Mouse (Mus musculus) kidney, adult 2 months (tissue): ENCODE results near the gene Nmd3. TPM values are rescaled to one million over a fixed set of nuclear protein-coding genes. Genes with fewer than 3 reads are reported as not detected.
A peak's percentile ranks its signal among the peaks of the same experiment; 100 is the strongest.

ENCODE experiments used
- DNase-seq: peaks from one replicate; pipeline ENCODE4 v3.0.0; 2021
- H3K27ac ChIP-seq: fragments of 200-500 bp; 2 replicates; pipeline ENCODE4 v1.5.1; 2012; ENCODE audit warnings: low read depth, low read length, control low read depth, inconsistent platforms; ENCODE audit not compliant: insufficient read depth
- H3K27me3 ChIP-seq: fragments of 200-500 bp; replicated peaks from 2 replicates; pipeline ENCODE4 v1.6.1; 2012; ENCODE audit warnings: mild to moderate bottlenecking, moderate library complexity, low read length, inconsistent platforms; ENCODE audit not compliant: control insufficient read depth, insufficient read depth
- H3K36me3 ChIP-seq: fragments of 200-500 bp; 2 replicates; pipeline ENCODE4 v1.6.1; 2012; ENCODE audit warnings: mild to moderate bottlenecking, moderate library complexity, low read length, inconsistent platforms; ENCODE audit not compliant: control insufficient read depth, insufficient read depth
- H3K4me1 ChIP-seq: fragments of 200-500 bp; 2 replicates; pipeline ENCODE4 v1.6.1; 2011; ENCODE audit warnings: low read length; ENCODE audit not compliant: control insufficient read depth, insufficient read depth
- H3K4me3 ChIP-seq: fragments of 200-500 bp; 2 replicates; pipeline ENCODE4 v1.5.1; 2011; ENCODE audit warnings: mild to moderate bottlenecking, low read depth, low read length, control low read depth; ENCODE audit not compliant: insufficient read depth
- CTCF ChIP-seq: fragments of 200-500 bp; conservative IDR thresholded peaks from 2 replicates; pipeline ENCODE4 v1.5.1; 2011; ENCODE audit warnings: low read depth, mild to moderate bottlenecking, control low read depth, low read length, moderate library complexity, mixed read lengths; ENCODE audit not compliant: insufficient read depth, insufficient read length
- POLR2A ChIP-seq: fragments of 200-500 bp; IDR thresholded peaks from one replicate; pipeline ENCODE4 v1.6.1; 2011; ENCODE audit warnings: low read depth, low read length, control low read depth
- WGBS: fragments of 180-500 bp; shearing (Covaris S2); methylation state at CpG from one replicate; pipeline ENCODE4 v1.1.7; 2018; 5-methylcytosine and 5-hydroxymethylcytosine counted together
- polyA plus RNA-seq: library from polyadenylated mRNA; depleted of rRNA; stranded (reverse); fragments of >200 nt; gene quantifications from 2 replicates; pipeline ENCODE4 v1.2.3, GENCODE M21; 2012; rRNA removed

Gene Nmd3
- polyA plus RNA-seq: 32.0 and 33.2 TPM in 2 replicates

DNA sequence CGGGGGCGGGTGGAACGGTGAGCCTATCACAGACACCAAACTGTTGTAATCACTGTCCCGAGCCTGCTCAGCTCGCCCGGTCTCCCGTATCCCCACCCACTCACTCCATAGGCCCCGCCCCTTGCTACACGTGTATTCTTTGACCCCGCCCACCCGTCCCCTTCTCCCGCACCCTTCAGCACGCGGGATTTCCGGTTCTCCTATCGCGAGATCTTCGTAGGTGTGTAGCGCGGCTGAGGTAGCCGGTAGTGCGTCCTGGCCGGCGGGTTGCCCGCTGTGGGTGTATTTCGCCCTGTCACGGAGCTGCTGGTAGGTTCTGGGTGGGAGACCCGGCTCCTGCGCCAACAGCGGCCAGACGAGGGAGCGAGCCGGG lies at the start of gene Nmd3:
TSS of gene Nmd3 (plus strand) at position 172 of the 373 bp plus-strand sequence.
- TF ChIP-seq CTCF: no peak
- TF ChIP-seq POLR2A: peak; percentile 28
- WGBS: under 1% methylated on average over 31 of the region's 33 CpGs
- H3K4me3 ChIP-seq: peak within 1 kb of the TSS; percentile 96

GRCm38 (mm10) chr3:69673351-69673750 lies 48.4 kb upstream of the Nmd3 start:
- H3K27ac ChIP-seq: no peak overlapping the region
- no peak for TF ChIP-seq CTCF
- no peaks in the 10 kb centered on the region for H3K36me3 ChIP-seq
- no peak overlapping the region for H3K4me3 ChIP-seq
- no peak for DNase-seq
- H3K27me3 ChIP-seq: no peaks in the 10 kb centered on the region
- no peaks in the 10 kb centered on the region for H3K4me1 ChIP-seq
- 97% methylated on average over 10 of the region's 10 CpGs for WGBS

More for the DNA sequence above, at the start of gene Nmd3:
- no peaks in the 10 kb centered on the region for H3K36me3 ChIP-seq
- H3K4me1 ChIP-seq: peaks cover 2% of the 10 kb centered on the region; the same call in 1 of the 2 replicates
- peak within 1 kb of the TSS; percentile 25 for H3K27ac ChIP-seq
- no peaks in the 10 kb centered on the region for H3K27me3 ChIP-seq
- DNase-seq: peak; percentile 94

DNA sequence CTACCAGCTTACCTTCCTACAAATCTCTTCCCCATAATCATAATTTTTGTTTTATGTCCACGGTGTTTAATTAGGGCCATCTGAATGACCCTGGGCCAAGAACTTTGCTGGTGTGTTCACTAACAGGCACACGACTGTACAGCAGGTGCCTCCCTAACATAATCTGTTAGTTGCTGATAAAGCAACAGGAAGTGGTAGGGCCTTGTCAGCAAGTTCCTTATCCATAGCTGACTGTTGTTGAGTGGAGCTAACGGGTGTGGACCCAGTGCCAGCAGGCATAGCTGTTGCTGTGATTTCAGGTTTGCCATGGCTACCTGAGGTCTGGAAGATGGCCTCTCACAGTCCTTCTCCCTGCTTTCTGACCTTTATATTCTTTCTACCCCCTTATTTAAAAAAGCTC lies 47.6 kb upstream of the Nmd3 start:
- no peak overlapping the region for H3K27ac ChIP-seq
- no peaks in the 10 kb centered on the region for H3K4me1 ChIP-seq
- no peak overlapping the region for H3K4me3 ChIP-seq
- H3K36me3 ChIP-seq: no peaks in the 10 kb centered on the region
- no peak for DNase-seq
- TF ChIP-seq POLR2A (no peak), CTCF (no peak)
- 58% methylated on average over 3 of the region's 3 CpGs for WGBS
- no peaks in the 10 kb centered on the region for H3K27me3 ChIP-seq

DNA sequence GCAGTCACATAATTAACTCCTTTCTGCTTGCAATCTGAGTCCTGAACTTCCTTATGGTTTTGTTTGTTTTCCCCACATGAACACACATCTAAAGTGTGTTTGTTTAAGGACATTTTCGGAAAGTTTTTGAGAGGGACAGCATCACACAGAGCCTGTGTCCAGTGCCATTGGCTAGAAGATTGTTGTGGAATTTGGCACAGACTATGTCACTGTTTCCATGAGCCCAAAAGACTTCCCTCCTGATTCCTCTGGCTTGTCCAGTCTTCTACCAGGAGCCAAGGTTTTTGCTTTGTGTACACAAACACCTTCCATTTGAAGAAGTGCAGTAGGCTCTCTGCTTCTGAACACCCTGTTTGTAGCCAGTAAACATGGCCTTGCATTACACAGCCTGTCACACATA lies 32.0 kb upstream of the Nmd3 start:
- DNase-seq: no peak
- 42% methylated on average over 1 of the region's 1 CpGs for WGBS
- Histone ChIP-seq H3K4me1 (no peaks in the 10 kb centered on the region), H3K36me3 (no peaks in the 10 kb centered on the region), H3K4me3 (no peak overlapping the region), H3K27me3 (no peaks in the 10 kb centered on the region), H3K27ac (no peak overlapping the region)
- no peak for TF ChIP-seq POLR2A
- no peak for TF ChIP-seq CTCF

DNA sequence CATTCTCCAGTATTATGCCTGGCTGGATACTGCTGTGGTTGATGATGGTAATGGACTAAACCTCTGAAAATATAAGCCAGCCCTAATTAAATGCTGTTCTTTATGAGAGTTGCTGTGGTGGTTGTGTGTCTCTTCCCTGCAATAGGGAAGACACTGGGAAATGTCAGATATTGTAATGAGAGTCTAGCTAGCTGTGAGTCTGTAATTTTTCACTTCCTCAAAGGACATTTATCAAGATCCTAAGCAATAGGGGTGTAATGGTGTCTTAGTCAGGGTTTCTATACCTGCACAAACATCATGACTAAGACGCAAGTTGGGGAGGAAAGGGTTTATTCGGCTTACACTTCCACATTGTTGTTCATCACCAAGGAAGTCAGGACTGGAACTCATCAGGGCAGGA lies 30.8 kb upstream of the Nmd3 start:
- WGBS: 86% methylated on average over 2 of the region's 2 CpGs
- Histone ChIP-seq H3K27me3 (no peaks in the 10 kb centered on the region), H3K27ac (no peak overlapping the region), H3K4me3 (no peak overlapping the region), H3K36me3 (no peaks in the 10 kb centered on the region), H3K4me1 (no peaks in the 10 kb centered on the region)
- TF ChIP-seq CTCF: no peak
- TF ChIP-seq POLR2A: no peak
- DNase-seq: no peak

DNA sequence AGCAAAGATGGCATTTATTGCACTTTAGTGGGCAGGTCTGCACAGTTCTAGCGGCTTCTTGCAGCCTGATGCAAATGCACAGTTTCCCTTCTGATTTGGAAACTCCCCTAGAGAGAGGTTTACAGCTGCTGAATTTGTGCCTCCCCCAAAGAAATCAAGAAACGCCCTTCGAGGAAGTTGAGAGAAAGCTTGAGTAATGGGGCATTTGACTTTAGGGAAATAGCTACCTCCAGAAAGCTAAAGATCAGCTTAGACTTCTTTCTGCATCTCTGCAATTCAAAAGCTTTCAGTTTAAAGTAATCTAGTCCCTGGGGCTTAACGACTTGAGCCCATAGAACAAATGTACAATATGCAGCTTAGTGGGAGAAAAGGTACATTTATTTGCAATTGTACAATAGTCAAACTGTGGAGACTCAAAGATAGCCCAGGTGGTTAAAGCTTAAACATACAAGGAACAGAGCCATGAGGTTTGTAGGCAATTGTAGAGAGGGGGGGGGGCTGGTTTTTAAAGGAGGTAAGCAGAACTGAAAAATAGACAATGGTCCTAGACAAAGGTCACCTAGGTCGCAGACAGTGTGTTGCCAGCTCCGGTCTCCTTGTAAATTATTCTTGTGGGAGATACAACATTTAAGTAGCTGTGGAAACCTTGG lies 21.8 kb upstream of the Nmd3 start:
- Histone ChIP-seq H3K4me3 (no peak overlapping the region), H3K27ac (no peak overlapping the region), H3K4me1 (no peaks in the 10 kb centered on the region), H3K36me3 (no peaks in the 10 kb centered on the region), H3K27me3 (no peaks in the 10 kb centered on the region)
- WGBS: 49% methylated on average over 6 of the region's 6 CpGs
- DNase-seq: no peak
- TF ChIP-seq POLR2A (no peak), CTCF (no peak)

- TF ChIP-seq CTCF (no peak), POLR2A (no peak)
- no peaks in the 10 kb centered on the region for H3K36me3 ChIP-seq
- no peaks in the 10 kb centered on the region for H3K27me3 ChIP-seq
- 39% methylated on average over 1 of the region's 1 CpGs for WGBS
- H3K4me1 ChIP-seq: no peaks in the 10 kb centered on the region
- H3K27ac ChIP-seq: no peak overlapping the region
- DNase-seq: peak; percentile 40
- H3K4me3 ChIP-seq: no peak overlapping the region
Observed at GRCm38 (mm10) chr3:69701905-69702304, 19.9 kb upstream of the Nmd3 start.
